Mouse (Mus musculus): ENCODE measurements around the gene Ccl20. TPM values are rescaled to one million over a fixed set of nuclear protein-coding genes. Genes with fewer than 3 reads are reported as not detected.

The Ccl20 gene
- polyA plus RNA-seq (2012; ENCODE audit: low replicate concordance), result not detected in 2 replicates

DNA sequence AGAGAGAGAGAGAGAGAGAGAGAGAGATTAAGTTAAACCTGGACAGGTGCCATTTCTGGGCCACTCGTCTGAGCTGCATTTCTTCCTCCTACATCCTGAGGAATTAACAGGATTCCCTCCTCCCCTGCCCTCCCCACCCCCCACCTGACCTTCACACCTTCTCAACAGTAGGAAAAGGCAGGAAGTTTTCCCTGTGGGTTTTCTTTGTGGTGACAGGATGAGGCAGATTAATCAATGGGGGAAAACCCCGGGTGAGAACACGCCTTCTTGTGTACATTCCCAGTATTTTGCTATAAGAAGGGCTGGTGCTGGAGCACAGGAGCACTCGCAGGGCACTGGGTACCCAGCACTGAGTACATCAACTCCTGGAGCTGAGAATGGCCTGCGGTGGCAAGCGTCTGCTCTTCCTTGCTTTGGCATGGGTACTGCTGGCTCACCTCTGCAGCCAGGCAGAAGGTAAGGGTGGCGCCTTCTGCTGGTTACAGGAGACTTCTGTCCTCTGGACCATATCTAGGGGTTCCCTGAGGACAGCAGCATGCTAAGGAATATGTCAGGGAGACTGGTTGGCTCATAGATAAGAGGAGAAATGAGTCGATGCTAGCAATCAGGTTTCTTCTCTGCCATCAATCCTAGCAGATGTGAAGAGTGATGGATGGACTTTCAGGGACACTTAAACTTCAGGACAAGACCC lies at the start of gene Ccl20:
Gene Ccl20 (plus strand): TSS at position 320 of the 691 bp plus-strand sequence.

DNA sequence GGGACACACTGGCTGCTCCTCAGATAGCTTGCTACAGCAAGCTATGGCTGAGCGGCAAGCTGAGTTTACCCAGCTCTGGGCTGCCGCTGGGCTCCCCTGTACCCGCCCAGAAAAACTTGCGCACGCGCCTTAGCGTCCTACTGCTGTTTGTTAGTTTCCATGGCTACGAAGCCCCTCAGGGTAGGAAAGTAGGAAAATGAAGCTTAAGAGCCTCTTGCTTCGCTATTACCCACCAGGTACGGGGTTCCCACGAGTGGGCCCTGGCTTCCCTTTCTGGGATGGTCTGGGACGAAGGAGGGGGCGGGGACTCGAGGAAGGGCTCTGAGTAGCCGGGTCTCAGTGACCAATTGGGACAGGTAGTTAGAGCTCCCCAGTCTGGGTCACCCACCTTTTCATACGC lies 43.0 kb downstream of the Ccl20 start, which contains the start of gene Daw1:
Gene Daw1 (plus strand): TSS at position 150 of the 400 bp plus-strand sequence.

Other genes starting within 250 kb of the Ccl20 start
- gene A030005L19Rik, start 203.4 kb upstream of the Ccl20 start, polyA plus RNA-seq (2012; ENCODE audit: low replicate concordance), result 0.26 TPM in 1 of 2 replicates, not detected in the other
- gene A030014E15Rik, start 191.8 kb upstream of the Ccl20 start, polyA plus RNA-seq (2012; ENCODE audit: low replicate concordance), result not detected in 2 replicates
- gene Gm6217, start 185.4 kb upstream of the Ccl20 start, polyA plus RNA-seq (2012; ENCODE audit: low replicate concordance), result not detected in 2 replicates
- not detected in 2 replicates for gene A030003K21Rik, start 173.4 kb upstream of the Ccl20 start, polyA plus RNA-seq (2012; ENCODE audit: low replicate concordance)
- not detected in 2 replicates for gene Gm7544, start 160.8 kb upstream of the Ccl20 start, polyA plus RNA-seq (2012; ENCODE audit: low replicate concordance)
- gene Gm47955, start 156.5 kb upstream of the Ccl20 start, polyA plus RNA-seq (2012; ENCODE audit: low replicate concordance), result not detected in 2 replicates
- gene Gm47959, start 116.2 kb upstream of the Ccl20 start, polyA plus RNA-seq (2012; ENCODE audit: low replicate concordance), result not detected in 2 replicates
- gene Slc19a3, start 78.3 kb upstream of the Ccl20 start, polyA plus RNA-seq (2012; ENCODE audit: low replicate concordance), result 0.11 TPM in 1 of 2 replicates, not detected in the other
- gene Krtap28-10, start 74.3 kb upstream of the Ccl20 start, polyA plus RNA-seq (2012; ENCODE audit: low replicate concordance), result not detected in 2 replicates
- not detected in 2 replicates for gene Gm47969, start 71.8 kb upstream of the Ccl20 start, polyA plus RNA-seq (2012; ENCODE audit: low replicate concordance)
- gene A030005K14Rik, start 57.4 kb upstream of the Ccl20 start, polyA plus RNA-seq (2012; ENCODE audit: low replicate concordance), result not detected in 2 replicates
- gene Krtap28-13, start 55.8 kb upstream of the Ccl20 start, polyA plus RNA-seq (2012; ENCODE audit: low replicate concordance), result not detected in 2 replicates
- gene Daw1, start 43.0 kb downstream of the Ccl20 start, polyA plus RNA-seq (2012; ENCODE audit: low replicate concordance), result not detected in 2 replicates

All from hematopoietic multipotent progenitor cell, adult 10-12 weeks (in vitro differentiated cells).